Mouse (Mus musculus) limb, embryonic 12.5 days (tissue): Measurements from ENCODE around the gene Pcx. TPM values are rescaled to one million over a fixed set of nuclear protein-coding genes. Genes with fewer than 3 reads are reported as not detected.

ENCODE experiments used
- ATAC-seq: fragments of 200-750 bp; cut with Nextera tagmentation; 2 replicates; pipeline ENCODE4 v1.8.0; 2017; ENCODE audit warnings: low read depth, moderate TSS enrichment; ENCODE audit not compliant: insufficient number of reproducible peaks, insufficient read depth, low FRiP score, low TSS enrichment
- H3K27ac ChIP-seq: fragments of 300-500 bp; sonication (generic); 2 replicates; pipeline ENCODE4 v1.5.1; 2016; ENCODE audit warnings: mild to moderate bottlenecking, moderate library complexity
- H3K27me3 ChIP-seq: fragments of 300-500 bp; sonication (generic); 2 replicates; pipeline ENCODE4 v1.6.1; 2016; ENCODE audit warnings: mild to moderate bottlenecking, moderate library complexity
- H3K36me3 ChIP-seq: fragments of 300-500 bp; sonication (generic); 2 replicates; pipeline ENCODE4 v1.6.1; 2016; ENCODE audit warnings: mild to moderate bottlenecking, moderate library complexity
- H3K4me1 ChIP-seq: fragments of 300-500 bp; sonication (generic); replicated peaks from 2 replicates; pipeline ENCODE4 v1.6.1; 2016
- H3K4me2 ChIP-seq: fragments of 300-500 bp; sonication (generic); 2 replicates; pipeline ENCODE4 v1.6.1; 2016; ENCODE audit warnings: mild to moderate bottlenecking, moderate library complexity
- H3K4me3 ChIP-seq: fragments of 300-500 bp; sonication (generic); replicated peaks from 2 replicates; pipeline ENCODE4 v1.5.1; 2016; ENCODE audit warnings: mild to moderate bottlenecking
- H3K9ac ChIP-seq: fragments of 300-500 bp; sonication (generic); replicated peaks from 2 replicates; pipeline ENCODE4 v1.6.1; 2016; ENCODE audit warnings: mild to moderate bottlenecking, moderate library complexity
- H3K9me3 ChIP-seq: fragments of 300-500 bp; sonication (generic); 2 replicates; pipeline ENCODE4 v1.6.1; 2016; ENCODE audit warnings: mild to moderate bottlenecking, moderate library complexity
- WGBS: fragments of 180-500 bp; shearing (Covaris S2); methylation state at CpG from one replicate; pipeline ENCODE4 v1.1.7; 2016; 5-methylcytosine and 5-hydroxymethylcytosine counted together
- polyA plus RNA-seq: library from polyadenylated mRNA; unstranded; fragments of >200 nt; fragmentation: Nextera tagmentation; extraction: Ambion mirVana; gene quantifications from 2 replicates; pipeline ENCODE4 v1.2.1, GENCODE M21; 2016

Gene Pcx
- polyA plus RNA-seq, 1 experiment from 2014 or later, result 20.6 TPM

DNA sequence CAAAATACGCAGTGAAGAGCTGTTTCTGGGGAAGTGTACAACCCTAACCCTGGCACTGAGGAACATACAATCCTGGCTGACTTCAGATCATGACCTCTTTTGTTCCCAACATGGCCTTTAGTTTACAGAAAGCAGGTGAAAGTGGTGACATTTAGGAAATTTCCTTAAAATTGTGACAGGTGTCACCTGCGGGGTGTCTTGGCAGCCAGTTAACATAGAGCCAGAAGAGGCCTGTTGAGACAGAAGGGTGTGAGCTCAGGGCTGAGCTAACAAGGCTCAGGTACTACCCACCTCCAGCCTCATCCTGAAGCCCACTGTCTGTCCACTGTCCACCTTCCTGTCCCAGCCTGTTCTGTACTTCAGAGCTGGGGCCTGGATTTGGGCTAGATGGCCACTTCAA, 30.2 kb upstream of the Pcx start:
- H3K36me3 ChIP-seq, result no peaks in the 10 kb centered on the region
- no peak for ATAC-seq
- no peak overlapping the region for H3K4me3 ChIP-seq
- 84% methylated on average over 2 of the region's 2 CpGs for WGBS
- H3K9ac ChIP-seq, result no peak overlapping the region
- peaks cover 9% of the 10 kb centered on the region for H3K4me1 ChIP-seq
- H3K4me2 ChIP-seq, result no peak overlapping the region
- H3K27ac ChIP-seq, result no peak overlapping the region
- peaks cover 50% of the 10 kb centered on the region for H3K27me3 ChIP-seq
- H3K9me3 ChIP-seq, result no peaks in the 10 kb centered on the region

DNA sequence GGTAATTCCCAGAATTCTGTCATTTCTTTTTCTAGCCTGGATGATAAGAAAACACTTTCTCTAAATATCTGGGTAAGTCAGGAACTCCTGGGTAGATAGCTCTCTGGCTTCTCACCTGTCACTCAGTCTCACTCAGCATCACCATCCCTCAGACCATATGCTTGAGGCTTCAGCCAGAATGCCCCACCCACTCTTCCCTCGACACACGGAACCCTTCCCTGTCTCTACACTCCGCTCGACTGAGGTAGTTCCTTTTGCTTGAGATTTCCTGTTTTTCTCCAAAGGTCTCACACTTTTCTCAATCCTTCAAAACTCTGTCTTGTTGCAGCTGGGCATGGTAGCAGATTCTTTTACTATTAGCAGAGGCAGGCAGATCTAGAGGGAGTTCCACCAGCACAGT, 28.9 kb upstream of the Pcx start:
- H3K36me3 ChIP-seq, result no peaks in the 10 kb centered on the region
- no peak overlapping the region for H3K4me2 ChIP-seq
- no peak overlapping the region for H3K27ac ChIP-seq
- no peak overlapping the region for H3K9ac ChIP-seq
- no peak for ATAC-seq
- no peak overlapping the region for H3K4me3 ChIP-seq
- peaks cover 37% of the 10 kb centered on the region for H3K27me3 ChIP-seq
- H3K9me3 ChIP-seq, result no peaks in the 10 kb centered on the region
- 37% methylated on average over 4 of the region's 4 CpGs for WGBS
- peaks cover 8% of the 10 kb centered on the region for H3K4me1 ChIP-seq

DNA sequence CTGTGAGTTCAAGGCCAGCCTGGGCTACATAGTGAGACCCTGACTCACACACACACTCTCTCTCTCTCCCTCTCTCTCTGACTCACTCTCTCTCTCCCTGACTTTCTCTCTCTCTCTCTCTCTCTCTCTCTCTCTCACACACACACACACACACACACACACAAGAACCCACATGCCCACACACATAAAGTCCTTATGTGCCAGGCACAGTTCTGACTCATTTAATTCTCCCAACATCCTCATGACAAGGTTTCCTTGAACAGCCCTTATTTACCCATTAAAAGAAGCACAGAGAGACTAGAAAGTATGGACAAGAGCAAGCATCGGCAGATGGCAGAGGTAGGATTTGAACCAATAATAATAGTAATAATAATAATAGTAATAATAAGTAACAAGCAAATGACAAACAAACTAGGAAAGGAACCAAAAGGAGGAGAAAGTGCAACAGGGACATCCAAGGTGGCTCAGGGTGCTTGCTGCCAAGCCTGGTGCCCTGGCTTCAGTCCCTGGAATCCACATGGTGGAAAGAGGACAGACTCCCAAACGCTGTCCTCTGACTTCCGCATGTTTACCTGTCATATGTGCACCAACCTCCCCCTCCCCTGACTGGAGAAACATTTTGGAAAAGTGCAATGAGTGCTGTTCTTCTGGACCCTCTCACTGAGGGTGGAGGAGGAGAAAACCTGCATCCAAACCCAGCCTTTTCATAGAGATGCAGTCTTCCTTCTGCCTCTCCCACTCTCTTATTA, 28.0 kb upstream of the Pcx start:
- WGBS, result 84% methylated on average over 3 of the region's 3 CpGs

DNA sequence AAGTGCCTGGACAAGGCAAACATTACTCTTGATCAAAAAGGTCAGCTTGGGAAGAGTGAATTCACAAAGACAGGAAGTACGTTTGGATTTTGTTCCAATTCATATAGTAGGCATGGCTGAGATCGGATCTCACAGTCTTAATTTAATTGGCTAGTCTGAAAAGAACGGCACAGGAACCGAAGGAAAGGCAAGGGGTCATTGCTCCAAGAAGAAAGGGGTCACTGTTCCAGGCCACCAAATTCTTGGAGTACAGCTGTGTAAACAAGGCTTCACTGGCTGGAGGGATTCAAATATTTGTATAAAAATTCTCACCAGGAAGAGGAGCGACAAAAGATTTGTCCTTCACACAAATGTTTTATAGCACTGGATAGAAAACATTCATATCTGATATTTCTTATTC, 25.3 kb upstream of the Pcx start:
- Histone ChIP-seq H3K9ac (no peak overlapping the region), H3K9me3 (no peaks in the 10 kb centered on the region)
- WGBS, result 65% methylated on average over 5 of the region's 5 CpGs

More for the DNA sequence above, 28.0 kb upstream of the Pcx start:
- H3K4me1 ChIP-seq, result peaks cover under 1% of the 10 kb centered on the region; the same call in 1 of the 2 replicates
- no peak for ATAC-seq
- no peaks in the 10 kb centered on the region for H3K9me3 ChIP-seq
- H3K4me2 ChIP-seq, result no peak overlapping the region
- H3K9ac ChIP-seq, result no peak overlapping the region
- H3K27me3 ChIP-seq, result peaks cover 28% of the 10 kb centered on the region
- no peaks in the 10 kb centered on the region for H3K36me3 ChIP-seq
- no peak overlapping the region for H3K4me3 ChIP-seq
- no peak overlapping the region for H3K27ac ChIP-seq

DNA sequence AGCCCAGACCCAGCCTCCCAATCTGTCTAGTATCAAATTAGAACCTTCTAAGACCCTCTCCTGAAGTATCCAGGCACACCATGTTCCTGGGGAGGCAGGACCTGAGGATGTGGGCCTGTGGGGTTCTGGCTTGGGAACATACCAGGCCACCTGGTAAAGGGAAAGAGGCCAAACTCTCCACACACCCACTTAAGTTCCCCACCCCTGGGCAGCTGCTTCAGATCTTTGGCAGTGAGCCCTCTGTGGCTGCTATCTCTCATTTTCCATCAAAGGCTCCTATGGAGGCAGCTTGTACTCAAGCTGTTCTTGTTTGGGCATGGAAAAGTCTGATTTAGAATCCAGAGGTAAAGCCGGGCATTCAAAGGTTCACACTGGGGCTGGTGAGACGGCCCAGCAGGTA, 22.4 kb upstream of the Pcx start:
- H3K4me3 ChIP-seq, result no peak overlapping the region
- no peak overlapping the region for H3K9ac ChIP-seq
- no peak overlapping the region for H3K27ac ChIP-seq
- no peaks in the 10 kb centered on the region for H3K27me3 ChIP-seq
- H3K36me3 ChIP-seq, result no peaks in the 10 kb centered on the region
- 72% methylated on average over 2 of the region's 2 CpGs for WGBS
- H3K4me2 ChIP-seq, result no peak overlapping the region
- ATAC-seq, result no peak
- no peaks in the 10 kb centered on the region for H3K9me3 ChIP-seq
- no peaks in the 10 kb centered on the region for H3K4me1 ChIP-seq

More for the DNA sequence above, 25.3 kb upstream of the Pcx start:
- Histone ChIP-seq H3K4me3 (no peak overlapping the region), H3K36me3 (no peaks in the 10 kb centered on the region), H3K27ac (0 out of 2 replicates have a peak overlapping the region, but pooled peaks have one; percentile 5), H3K27me3 (peaks cover 7% of the 10 kb centered on the region; the same call in 1 of the 2 replicates), H3K4me1 (no peaks in the 10 kb centered on the region), H3K4me2 (no peak overlapping the region)
- ATAC-seq, result no peak

DNA sequence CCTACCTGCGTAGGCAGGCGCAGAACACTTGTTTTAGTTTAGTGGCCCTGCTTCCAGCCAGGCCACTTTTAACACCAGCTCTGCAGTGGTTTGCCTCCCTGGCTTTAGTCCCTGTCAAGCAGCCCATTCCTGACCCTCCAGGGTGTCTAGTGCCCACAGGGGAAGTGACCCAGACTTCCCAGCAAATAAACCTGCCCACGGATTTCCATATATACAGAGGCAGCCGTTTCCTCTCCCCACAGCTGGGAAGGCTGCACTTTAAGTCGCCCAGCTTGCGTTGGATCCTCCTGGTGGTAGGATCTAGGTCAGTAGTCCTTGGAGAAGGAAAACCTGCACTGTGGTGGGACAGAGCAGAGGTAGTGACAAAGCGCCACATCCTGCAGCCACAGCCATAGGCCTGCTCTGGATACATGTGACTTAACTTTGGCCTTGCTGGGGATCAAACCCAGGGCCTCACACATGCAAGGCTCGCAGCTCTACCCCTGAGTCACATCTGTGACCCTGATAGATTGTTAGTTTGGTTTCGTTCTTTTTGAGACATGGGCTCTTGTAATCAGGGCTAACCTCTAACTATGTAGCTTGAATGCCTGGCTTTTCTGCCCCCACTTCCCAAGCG, 19.1 kb upstream of the Pcx start:
- Histone ChIP-seq H3K4me1 (no peaks in the 10 kb centered on the region), H3K9me3 (no peaks in the 10 kb centered on the region), H3K4me3 (no peak overlapping the region), H3K9ac (no peak overlapping the region), H3K27me3 (no peaks in the 10 kb centered on the region), H3K27ac (no peak overlapping the region), H3K4me2 (no peak overlapping the region), H3K36me3 (no peaks in the 10 kb centered on the region)
- ATAC-seq, result no peak
- 68% methylated on average over 10 of the region's 10 CpGs for WGBS

DNA sequence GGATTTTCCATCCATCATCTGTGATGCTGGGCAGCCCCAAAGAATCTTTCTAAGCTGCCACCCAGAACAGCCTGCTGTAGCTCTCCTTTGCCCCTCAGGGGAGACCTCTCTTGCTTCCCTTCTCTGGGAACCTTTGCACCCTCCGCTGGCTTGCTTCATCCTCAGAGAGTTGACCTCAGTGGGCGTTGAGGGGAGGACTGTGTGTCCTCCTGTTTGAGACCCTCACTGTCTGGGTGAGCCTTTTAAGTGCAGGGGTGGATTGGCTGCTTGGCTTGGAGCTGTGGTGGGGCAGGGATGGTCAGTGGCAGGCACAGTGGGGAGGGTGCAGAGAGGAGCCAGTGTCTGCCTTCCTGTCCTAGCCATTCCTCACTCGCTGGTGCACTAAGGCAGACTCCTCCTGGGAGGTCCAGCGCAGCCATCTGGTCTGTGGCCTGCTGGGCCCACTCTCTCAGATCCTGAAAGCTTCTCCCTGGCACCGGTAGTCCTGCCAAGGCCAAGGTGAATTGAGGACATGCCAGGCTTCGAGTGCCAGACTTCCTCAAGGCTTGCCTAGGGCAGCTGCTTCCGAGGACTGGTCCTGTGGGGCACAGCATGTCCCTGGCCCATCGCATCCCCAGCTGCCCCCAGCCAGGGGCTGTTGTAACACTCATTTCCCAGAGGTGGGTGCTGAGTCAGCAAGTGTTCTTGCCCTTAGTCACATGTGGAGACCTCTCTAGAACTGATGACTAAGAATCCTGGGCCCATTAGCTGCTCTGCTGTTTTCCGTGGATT, 17.6 kb upstream of the Pcx start:
- WGBS, result 56% methylated on average over 9 of the region's 9 CpGs
- Histone ChIP-seq H3K9ac (no peak overlapping the region), H3K27ac (no peak overlapping the region), H3K9me3 (no peaks in the 10 kb centered on the region), H3K4me3 (no peak overlapping the region), H3K4me2 (no peak overlapping the region), H3K27me3 (no peaks in the 10 kb centered on the region), H3K4me1 (peaks cover 2% of the 10 kb centered on the region), H3K36me3 (no peaks in the 10 kb centered on the region)
- no peak for ATAC-seq

DNA sequence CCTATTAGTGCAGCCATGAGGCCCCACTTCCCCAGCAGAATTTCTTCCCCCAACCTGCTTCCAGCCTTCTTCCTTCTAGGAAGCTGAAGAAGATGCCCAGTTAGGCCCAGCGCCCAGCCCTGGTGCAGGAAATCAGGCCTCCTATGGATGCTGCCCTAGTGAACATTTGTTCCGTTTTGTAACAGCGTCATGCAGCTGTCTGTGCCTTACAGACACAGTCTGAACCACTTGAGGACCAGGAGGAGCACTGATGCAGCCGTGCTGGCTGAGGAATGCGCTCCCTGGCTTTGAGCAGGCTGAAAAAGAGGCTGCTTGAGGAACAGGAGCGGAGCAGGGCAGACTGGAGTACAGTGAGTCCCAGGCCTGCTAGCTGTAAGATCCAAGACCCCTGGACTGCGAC, 15.6 kb upstream of the Pcx start:
- Histone ChIP-seq H3K4me1 (peaks cover 10% of the 10 kb centered on the region), H3K36me3 (no peaks in the 10 kb centered on the region), H3K27ac (no peak overlapping the region), H3K27me3 (no peaks in the 10 kb centered on the region), H3K4me2 (no peak overlapping the region), H3K4me3 (no peak overlapping the region), H3K9ac (no peak overlapping the region), H3K9me3 (no peaks in the 10 kb centered on the region)
- ATAC-seq, result no peak
- WGBS, result 79% methylated on average over 7 of the region's 7 CpGs

DNA sequence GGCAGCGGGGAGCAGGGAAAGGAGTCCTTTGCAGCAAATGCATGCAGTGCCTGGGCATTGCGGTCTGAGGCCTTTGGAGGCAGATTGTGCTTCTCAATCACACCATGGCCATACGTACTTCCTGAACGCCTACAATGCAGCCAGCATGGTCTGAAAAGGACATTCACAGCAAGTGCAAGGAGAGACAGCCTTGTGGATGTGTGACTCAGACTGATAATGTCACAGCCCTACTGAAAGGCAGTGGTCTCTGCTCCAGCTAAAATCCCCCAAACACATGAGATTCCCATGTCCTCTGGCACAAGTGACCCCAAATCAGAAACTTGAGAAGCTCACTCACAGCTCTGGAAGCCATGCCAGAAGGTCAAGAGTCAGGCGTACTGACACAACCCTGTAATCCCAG, 14.5 kb upstream of the Pcx start:
- Histone ChIP-seq H3K4me2 (no peak overlapping the region), H3K27me3 (no peaks in the 10 kb centered on the region), H3K4me1 (peaks cover 10% of the 10 kb centered on the region), H3K36me3 (no peaks in the 10 kb centered on the region), H3K9me3 (no peaks in the 10 kb centered on the region), H3K9ac (no peak overlapping the region), H3K27ac (no peak overlapping the region), H3K4me3 (no peak overlapping the region)
- ATAC-seq, result no peak
- WGBS, result 78% methylated on average over 5 of the region's 5 CpGs

DNA sequence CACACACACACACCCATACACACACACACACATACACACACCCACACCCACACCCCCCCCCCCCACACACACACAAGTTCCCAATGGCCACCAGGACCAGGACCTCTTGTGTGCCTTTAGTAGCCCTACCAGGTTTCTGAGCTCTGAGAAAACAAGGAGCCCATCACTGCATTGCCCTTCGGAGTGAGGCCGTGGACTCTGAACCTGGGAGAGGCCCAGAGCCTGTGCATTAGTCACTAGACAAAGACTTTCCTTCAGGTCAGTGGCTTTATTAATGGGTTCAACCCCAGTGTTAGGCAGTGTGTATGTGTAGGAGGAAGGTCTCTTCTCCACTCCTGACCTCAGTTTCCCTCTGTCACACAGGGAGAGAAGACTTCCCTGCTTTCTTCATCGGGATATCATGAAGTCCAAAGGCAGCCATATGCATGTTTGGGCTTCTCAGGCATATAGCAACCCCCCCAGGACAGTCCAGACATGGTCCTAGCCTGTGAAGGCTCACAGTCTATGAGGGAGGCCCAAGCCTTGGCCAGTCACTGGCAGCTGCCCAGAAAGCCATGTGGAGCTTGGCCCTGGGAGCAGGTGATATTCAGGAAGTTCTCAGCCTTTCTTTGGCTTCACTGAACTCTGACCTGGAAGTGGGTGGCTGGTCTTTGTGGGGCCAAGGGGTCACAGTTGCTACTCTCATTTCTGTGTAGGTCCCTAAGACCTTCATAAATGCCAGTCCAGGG, 13.6 kb upstream of the Pcx start:
- Histone ChIP-seq H3K4me2 (no peak overlapping the region), H3K4me3 (no peak overlapping the region), H3K27ac (no peak overlapping the region), H3K9me3 (no peaks in the 10 kb centered on the region), H3K4me1 (peaks cover 10% of the 10 kb centered on the region), H3K36me3 (no peaks in the 10 kb centered on the region), H3K9ac (no peak overlapping the region), H3K27me3 (no peaks in the 10 kb centered on the region)
- WGBS, result 91% methylated on average over 3 of the region's 3 CpGs
- no peak for ATAC-seq
